Mouse (Mus musculus) layer of hippocampus, adult 6 months (tissue): ENCODE data around the gene Exoc6b. TPM values are rescaled to one million over a fixed set of nuclear protein-coding genes. Genes with fewer than 3 reads are reported as not detected.

Experiments
- long read RNA-seq, 2 experiments: library from polyadenylated mRNA; unstranded; transcript quantifications; one replicate each; pipeline ENCODE4 v2.0.0; 2019 to 2020
- polyA plus RNA-seq: library from polyadenylated mRNA; unstranded; fragments of <200 nt; fragmentation: Nextera tagmentation; gene quantifications from 2 replicates; pipeline ENCODE4 v1.2.3, GENCODE M21; 2021

Gene Exoc6b
- 34.9 and 39.0 TPM in 2 replicates for polyA plus RNA-seq
- long read RNA-seq, experiment 1, partial matches to known transcripts, result 6 of 36 reads
- long read RNA-seq, experiment 1, other reads (novel, unspliced or antisense), result 30 of 36 reads
- long read RNA-seq, experiment 2, full-length matches to known transcripts, result 48 of 135 reads
- long read RNA-seq, experiment 2, partial matches to known transcripts, result 14 of 135 reads
- long read RNA-seq, experiment 2, other reads (novel, unspliced or antisense), result 73 of 135 reads

GRCm38 (mm10) chr6:85069023-85069985 lies at the start of gene Exoc6b:
TSS of gene Exoc6b (minus strand) at chr6:85069513.

GRCm38 (mm10) chr6:84593693-84594092 lies 475.6 kb downstream of the Exoc6b start, which contains the start of gene Cyp26b1:
TSS of gene Cyp26b1 (minus strand) at chr6:84593908.

Other genes starting within 250 kb of the Exoc6b start
- gene Spr, start 68.3 kb upstream of the Exoc6b start, polyA plus RNA-seq, result 111 and 117 TPM in 2 replicates
- 11.5 and 14.1 TPM in 2 replicates for gene Emx1, start 117.9 kb upstream of the Exoc6b start, polyA plus RNA-seq